Mouse (Mus musculus) testis, adult 2 months (tissue): Measurements from ENCODE around the gene Cisd3. TPM values are rescaled to one million over a fixed set of nuclear protein-coding genes. Genes with fewer than 3 reads are reported as not detected.

Source experiments
- H3K27ac ChIP-seq: fragments of 200-500 bp; 2 replicates; pipeline ENCODE4 v1.5.1; 2012; ENCODE audit warnings: low read depth, low read length; ENCODE audit not compliant: control insufficient read depth, insufficient read depth
- H3K27me3 ChIP-seq: fragments of 200-500 bp; 2 replicates; pipeline ENCODE4 v1.6.1; 2012; ENCODE audit warnings: mild to moderate bottlenecking, low read length, moderate library complexity; ENCODE audit not compliant: control insufficient read depth, insufficient read depth
- H3K36me3 ChIP-seq: fragments of 200-500 bp; 2 replicates; pipeline ENCODE4 v1.6.1; 2012; ENCODE audit warnings: mild to moderate bottlenecking, low read length; ENCODE audit not compliant: control insufficient read depth, insufficient read depth
- H3K4me1 ChIP-seq: fragments of 200-500 bp; 2 replicates; pipeline ENCODE4 v1.6.1; 2012; ENCODE audit warnings: low read length; ENCODE audit not compliant: control insufficient read depth, insufficient read depth
- H3K4me3 ChIP-seq: fragments of 200-500 bp; 2 replicates; pipeline ENCODE4 v1.5.1; 2012; ENCODE audit warnings: low read depth, mild to moderate bottlenecking, low read length, moderate library complexity, mixed read lengths; ENCODE audit not compliant: control insufficient read depth
- CTCF ChIP-seq: fragments of 200-500 bp; IDR thresholded peaks from 2 replicates; pipeline ENCODE4 v1.5.1; 2012; ENCODE audit warnings: low read depth, mild to moderate bottlenecking, inconsistent platforms, low read length, moderate library complexity; ENCODE audit not compliant: control insufficient read depth, insufficient read depth, insufficient replicate concordance
- POLR2A ChIP-seq: fragments of 200-500 bp; IDR thresholded peaks from 2 replicates; pipeline ENCODE4 v1.6.1; 2012; ENCODE audit warnings: low read depth, mild to moderate bottlenecking, inconsistent platforms, low read length, moderate library complexity; ENCODE audit not compliant: control insufficient read depth
- polyA plus RNA-seq: library from polyadenylated mRNA; depleted of rRNA; stranded (reverse); fragments of >200 nt; gene quantifications from 2 replicates; pipeline ENCODE4 v1.2.3, GENCODE M21; 2012

The Cisd3 gene
- polyA plus RNA-seq, 1 experiment: 17.6 TPM

DNA sequence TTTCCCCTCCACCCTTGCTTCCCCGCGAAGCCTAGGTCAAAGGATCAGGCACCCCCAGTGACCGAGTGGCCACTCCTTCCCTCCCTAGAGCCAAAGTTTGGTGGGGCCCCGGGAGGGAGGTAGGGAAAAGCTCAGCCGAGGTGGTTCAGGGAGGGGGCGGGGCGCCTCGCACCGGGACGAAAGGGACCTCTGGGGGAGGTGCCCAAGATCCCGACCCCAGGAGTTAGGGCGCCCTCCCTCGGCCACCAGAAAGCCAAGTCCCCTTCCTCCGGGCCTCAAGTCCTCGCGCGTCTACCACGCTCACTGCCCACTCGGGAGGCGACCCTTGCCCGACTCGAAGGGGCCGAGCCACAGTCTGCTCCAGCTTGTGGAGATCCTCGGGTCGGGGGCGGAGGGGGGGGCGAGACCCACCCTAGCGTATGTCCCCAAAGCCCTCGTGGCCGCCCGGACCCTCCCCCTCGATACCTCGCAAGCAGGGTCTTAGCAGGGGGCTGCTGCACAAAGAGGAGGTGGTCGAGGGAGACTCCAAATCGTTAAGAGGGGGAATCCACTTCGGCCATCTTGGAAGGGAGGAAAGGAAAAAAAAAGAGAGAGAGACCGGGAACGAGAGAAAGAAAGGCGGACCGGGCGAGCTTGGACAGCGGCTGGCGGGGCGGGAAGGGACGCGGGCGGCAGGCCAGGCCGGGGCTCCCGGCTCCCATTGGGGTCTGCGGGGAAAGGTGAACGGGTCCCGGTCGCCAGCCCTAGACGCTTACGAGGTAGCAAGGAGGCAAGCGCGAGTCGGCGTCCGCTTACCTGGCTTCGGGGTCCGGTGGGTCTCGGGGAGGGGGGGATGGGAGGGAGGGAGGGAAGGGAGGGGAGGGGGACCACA is 13.3 kb downstream of the Cisd3 start:
- H3K27ac ChIP-seq: no peak overlapping the region

DNA sequence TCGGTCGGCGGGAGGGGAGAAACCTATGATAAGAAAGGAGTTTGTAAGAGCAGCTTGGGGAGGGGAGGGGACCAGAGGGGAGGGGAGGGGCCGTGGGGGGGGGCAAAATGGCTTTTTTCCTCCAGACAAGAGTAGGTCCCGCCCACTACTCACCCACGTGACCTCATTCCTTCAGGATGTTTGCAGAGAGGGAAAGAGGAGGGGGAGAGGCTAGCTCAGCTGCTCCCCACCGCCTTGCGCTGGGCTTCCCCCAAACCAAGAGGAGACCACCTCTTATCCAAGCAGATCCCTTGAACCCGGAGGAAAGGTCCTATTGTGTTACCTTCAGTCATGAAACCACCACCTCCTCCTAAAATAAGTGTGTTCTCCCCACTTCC is 14.0 kb downstream of the Cisd3 start:
- Histone ChIP-seq H3K36me3 (no peaks in the 10 kb centered on the region), H3K27ac (peak overlapping the region; percentile 87), H3K4me1 (peaks cover 39% of the 10 kb centered on the region), H3K27me3 (no peaks in the 10 kb centered on the region), H3K4me3 (peak overlapping the region; percentile 90)
- TF ChIP-seq CTCF (no peak), POLR2A (peak; percentile 33; the same call in 1 of the 2 replicates)

More for the DNA sequence above, 13.3 kb downstream of the Cisd3 start:
- Histone ChIP-seq H3K36me3 (no peaks in the 10 kb centered on the region), H3K27me3 (no peaks in the 10 kb centered on the region), H3K4me3 (peak overlapping the region; percentile 79), H3K4me1 (peaks cover 38% of the 10 kb centered on the region)
- TF ChIP-seq POLR2A: no peak
- no peak for TF ChIP-seq CTCF

DNA sequence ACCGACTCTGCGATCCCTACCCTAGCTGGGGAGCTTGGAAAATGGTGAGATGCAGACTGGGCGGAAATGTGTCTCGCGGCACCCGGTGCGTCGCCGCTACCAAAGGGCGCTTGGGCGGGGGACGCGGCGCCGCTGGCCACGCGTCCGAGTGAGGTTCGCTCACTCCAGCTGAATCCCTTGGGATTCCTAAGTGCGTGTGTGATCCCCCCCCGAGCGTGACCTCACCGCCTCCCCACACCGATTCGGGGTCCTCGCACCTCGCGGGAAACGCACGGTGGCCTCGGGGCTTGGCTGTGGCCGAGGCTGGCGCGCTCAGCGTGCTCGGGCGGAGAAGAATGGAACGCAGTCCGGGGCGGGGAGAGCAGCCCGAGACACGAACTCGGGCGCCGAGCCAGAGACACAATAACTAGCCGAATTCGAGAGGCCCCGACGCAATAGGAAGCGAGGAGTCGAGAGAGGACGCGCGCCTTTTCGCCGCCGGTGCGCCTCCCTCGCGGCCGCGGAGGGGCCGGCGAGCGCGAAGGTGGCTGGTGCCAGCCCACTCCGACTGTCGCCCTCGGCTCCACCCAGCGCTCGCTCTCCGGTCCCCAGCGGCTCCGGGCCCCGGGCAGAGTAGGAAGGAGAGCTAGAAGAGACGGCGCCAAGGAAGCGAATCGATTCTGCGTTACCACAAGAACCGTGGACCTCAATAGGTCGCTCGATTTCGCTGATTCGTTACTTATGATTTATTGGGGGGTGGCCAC is 14.5 kb downstream of the Cisd3 start, which contains the start of gene Pcgf2:
Pcgf2 (minus strand) TSS at position 495 of the 743 bp plus-strand sequence.
- Histone ChIP-seq H3K4me1 (peaks cover 39% of the 10 kb centered on the region), H3K36me3 (no peaks in the 10 kb centered on the region), H3K4me3 (peak within 1 kb of the TSS; percentile 90), H3K27ac (peak within 1 kb of the TSS; percentile 87), H3K27me3 (no peaks in the 10 kb centered on the region)
- no peak for TF ChIP-seq CTCF
- 0 out of 2 replicates have a peak, but pooled peaks have one; percentile 15 for TF ChIP-seq POLR2A

DNA sequence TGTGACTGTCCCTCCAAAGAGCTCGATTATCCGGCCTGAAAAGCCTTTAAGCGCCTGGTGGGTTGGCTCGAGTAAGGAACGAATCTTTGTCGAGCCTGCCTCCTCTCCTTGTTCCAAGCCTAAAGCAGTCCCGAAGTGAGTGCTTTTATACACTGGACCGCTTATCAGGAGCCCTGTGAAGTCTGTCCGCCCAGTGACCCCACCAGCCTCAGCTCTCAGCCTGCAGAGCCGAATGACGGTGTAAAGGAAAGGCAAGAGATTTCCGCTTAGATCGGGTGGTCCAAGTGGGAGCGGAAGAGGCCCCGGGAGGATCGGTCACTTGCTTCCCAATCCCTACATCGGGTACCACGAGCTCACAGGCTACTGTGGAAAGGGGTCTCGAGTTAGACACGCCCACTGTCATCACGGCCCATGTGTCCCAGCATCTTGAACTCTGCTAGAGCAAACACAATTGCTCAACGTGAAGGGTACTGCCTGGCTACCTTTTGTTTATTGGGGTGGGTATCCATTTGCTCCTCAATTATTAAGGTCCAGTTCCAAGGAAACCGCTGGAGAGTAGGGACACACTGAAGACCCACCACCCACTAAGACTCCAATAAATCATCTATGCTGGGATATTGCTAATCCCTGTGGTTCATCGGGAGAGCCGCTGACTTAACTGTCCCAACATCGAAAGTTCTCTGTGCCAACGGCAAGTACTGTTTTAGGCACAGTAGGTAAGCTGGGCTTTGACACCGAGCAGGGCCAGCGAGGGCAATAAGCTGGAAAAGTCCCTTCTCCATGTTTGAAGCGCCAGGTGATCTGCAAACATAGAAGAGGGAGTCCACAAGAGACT is 15.3 kb downstream of the Cisd3 start:
- H3K27me3 ChIP-seq: no peaks in the 10 kb centered on the region
- H3K4me3 ChIP-seq: peak overlapping the region; percentile 90
- H3K4me1 ChIP-seq: peaks cover 36% of the 10 kb centered on the region
- TF ChIP-seq CTCF (no peak), POLR2A (no peak)
- H3K27ac ChIP-seq: peak overlapping the region; percentile 87; the same call in 1 of the 2 replicates
- no peaks in the 10 kb centered on the region; the same call in 1 of the 2 replicates for H3K36me3 ChIP-seq

DNA sequence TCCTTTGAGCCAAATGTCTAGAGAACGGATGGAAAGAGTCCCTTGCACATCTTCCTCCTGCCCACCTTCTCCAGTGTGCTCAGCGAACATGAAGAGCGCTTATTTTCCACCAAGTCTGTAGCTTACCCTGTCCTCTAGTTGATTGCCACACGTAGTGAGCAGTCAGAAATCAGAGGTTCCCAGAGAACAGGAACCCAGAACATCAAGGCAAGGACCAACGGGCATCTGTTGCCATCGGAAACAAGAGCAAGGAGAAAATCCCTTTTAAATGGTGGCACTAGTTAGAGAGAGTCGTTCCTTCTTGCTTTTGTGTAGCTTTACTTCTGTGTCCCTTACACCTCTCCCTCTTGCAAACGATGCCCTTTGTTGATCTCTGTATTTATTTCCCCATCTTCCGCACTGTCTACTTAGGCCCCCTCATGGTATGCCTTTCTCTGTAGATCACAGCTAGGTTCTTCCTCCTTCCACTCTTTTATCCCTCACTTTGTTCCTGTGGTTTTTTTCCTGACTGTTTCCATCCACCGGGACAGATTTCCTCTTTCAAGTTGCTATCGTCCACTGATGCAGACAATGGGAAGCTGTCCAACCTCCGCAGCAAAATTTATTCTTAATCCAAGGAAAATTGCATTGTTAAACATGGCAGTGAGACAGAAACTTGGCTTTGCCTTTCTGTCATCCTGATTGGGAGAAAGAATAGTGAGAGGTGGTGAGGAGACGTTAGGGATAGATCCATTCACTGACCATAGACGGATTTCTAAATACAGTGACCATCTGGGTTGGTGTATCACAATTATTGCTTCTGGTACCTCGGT is 16.2 kb downstream of the Cisd3 start:
- H3K27ac ChIP-seq: no peak overlapping the region
- H3K27me3 ChIP-seq: no peaks in the 10 kb centered on the region
- peaks cover 36% of the 10 kb centered on the region for H3K4me1 ChIP-seq
- no peaks in the 10 kb centered on the region; the same call in 1 of the 2 replicates for H3K36me3 ChIP-seq
- no peak overlapping the region for H3K4me3 ChIP-seq
- no peak for TF ChIP-seq CTCF

DNA sequence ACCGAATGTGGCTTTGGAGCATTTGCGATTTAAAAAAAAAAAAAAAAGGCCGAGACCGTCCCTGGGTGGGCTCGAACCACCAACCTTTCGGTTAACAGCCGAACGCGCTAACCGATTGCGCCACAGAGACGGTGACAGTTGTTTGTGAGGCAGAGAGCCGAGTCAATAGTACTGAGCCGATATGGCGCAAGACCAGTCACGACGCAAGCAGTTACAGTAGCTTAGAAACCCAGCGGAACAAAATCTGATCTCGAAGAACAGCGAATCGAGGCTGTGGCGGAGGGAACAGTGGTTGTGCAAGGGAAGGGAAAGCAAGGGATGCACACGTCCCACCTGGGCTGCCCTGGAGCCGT is 16.7 kb downstream of the Cisd3 start:
- Histone ChIP-seq H3K4me3 (peak overlapping the region; percentile 98), H3K27me3 (no peaks in the 10 kb centered on the region), H3K36me3 (no peaks in the 10 kb centered on the region; the same call in 1 of the 2 replicates), H3K4me1 (peaks cover 36% of the 10 kb centered on the region), H3K27ac (peak overlapping the region; percentile 68)
- no peak for TF ChIP-seq CTCF
- no peak for TF ChIP-seq POLR2A
